Mouse (Mus musculus) embryonic fibroblast, embryonic 13.5 days (primary cell): Measurements from ENCODE around the gene Gm7075.

Experiments used
- CTCF ChIP-seq: IDR thresholded peaks from 2 replicates; pipeline ENCODE4 v1.5.1; 2011; ENCODE audit warnings: mild to moderate bottlenecking, control low read depth, low read length, moderate library complexity, borderline replicate concordance; ENCODE audit not compliant: insufficient read depth
- POLR2A ChIP-seq: IDR thresholded peaks from 2 replicates; pipeline ENCODE4 v1.6.1; 2011; ENCODE audit warnings: low read depth, mild to moderate bottlenecking, control low read depth, low read length, moderate library complexity

DNA sequence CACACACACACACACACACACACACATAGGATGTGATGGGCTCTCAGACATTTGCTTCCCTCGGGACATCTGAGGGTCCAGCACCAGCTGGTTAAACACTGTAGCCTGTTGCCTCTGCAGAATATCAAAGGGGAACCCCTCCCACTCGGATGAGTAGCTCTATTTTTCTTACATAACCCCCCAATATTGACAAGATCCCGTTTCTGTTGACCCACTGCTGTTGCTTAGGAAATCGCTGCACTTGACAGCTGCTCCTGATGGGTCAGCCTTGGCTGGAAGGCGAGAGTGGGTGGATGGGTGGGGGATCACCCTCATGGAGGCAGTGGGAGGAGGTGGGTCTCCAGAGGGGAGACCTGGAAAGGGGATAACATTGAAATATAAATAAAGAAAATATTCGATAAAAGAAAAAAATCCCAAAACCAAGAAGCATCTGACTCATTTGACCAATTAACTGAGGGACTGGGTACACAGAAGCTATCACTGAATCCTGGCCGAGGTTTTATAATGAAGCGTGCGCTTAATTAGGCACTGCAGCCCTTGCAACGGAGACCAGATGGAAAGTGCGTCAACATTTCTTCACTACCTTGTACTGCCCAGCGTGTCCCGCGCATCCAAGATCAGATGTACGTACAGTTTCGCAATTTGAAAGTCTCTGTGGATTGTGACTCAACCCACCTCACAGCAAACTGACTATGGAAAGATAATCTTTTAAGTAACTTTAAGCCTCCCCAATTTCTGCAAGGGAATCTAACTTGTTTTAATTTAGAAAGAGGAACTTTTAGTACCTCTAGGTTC lies 11.2 kb downstream of the Gm7075 start:
- TF ChIP-seq POLR2A: no peak
- TF ChIP-seq CTCF: no peak
